Mouse (Mus musculus): Measurements from ENCODE around the gene Gm14399. TPM values are rescaled to one million over a fixed set of nuclear protein-coding genes. Genes with fewer than 3 reads are reported as not detected.

The Gm14399 gene
- polyA plus RNA-seq, 1 experiment = 57.4 TPM

Other genes starting within 250 kb of the Gm14399 start
- gene Gm14444, start 131.8 kb downstream of the Gm14399 start, polyA plus RNA-seq (2011; ENCODE audit: insufficient read depth, insufficient read length, low read depth, missing spikeins) = 11.3 and 13.8 TPM in 2 replicates
- 9.0 and 11.2 TPM in 2 replicates for gene Gm14393, start 74.2 kb downstream of the Gm14399 start, polyA plus RNA-seq (2011; ENCODE audit: insufficient read depth, insufficient read length, low read depth, missing spikeins)
- 8.1 and 9.3 TPM in 2 replicates for gene Gm14443, start 33.9 kb upstream of the Gm14399 start, polyA plus RNA-seq (2011; ENCODE audit: insufficient read depth, insufficient read length, low read depth, missing spikeins)
- gene Gm14391, start 64.9 kb upstream of the Gm14399 start, polyA plus RNA-seq (2011; ENCODE audit: insufficient read depth, insufficient read length, low read depth, missing spikeins) = 29.2 and 33.9 TPM in 2 replicates
- gene Gm14440, start 133.1 kb upstream of the Gm14399 start, polyA plus RNA-seq (2011; ENCODE audit: insufficient read depth, insufficient read length, low read depth, missing spikeins) = 6.8 and 8.8 TPM in 2 replicates
- 63.1 and 70.8 TPM in 2 replicates for gene Gm4631, start 196.2 kb upstream of the Gm14399 start, polyA plus RNA-seq (2011; ENCODE audit: insufficient read depth, insufficient read length, low read depth, missing spikeins)
- gene Zfp968, start 230.4 kb upstream of the Gm14399 start, polyA plus RNA-seq (2011; ENCODE audit: insufficient read depth, insufficient read length, low read depth, missing spikeins) = 4.4 and 5.6 TPM in 2 replicates